In genomic region chr8:121082218-121083092, GRCm38 (mm10) we compare ENCODE assay signal across 9 mouse cellular contexts. TPM values are rescaled to one million over a fixed set of nuclear protein-coding genes. Genes with fewer than 3 reads are reported as not detected.
DNase-seq lines count a peak whose midpoint lies in the region; ATAC-seq and TF ChIP-seq lines count a peak whose summit lies in the region.
"Had no signal": no experiment of that assay in that cellular context is flagged by ENCODE, and none has a peak within 500 bp of the region (broad histone marks: within the 10 kb centered on the region; RNA-seq: fewer than 3 reads in every experiment).

No protein-coding gene starts in this region.

- peak overlapping the region; percentile 26; the same call in 1 of the 2 replicates for H3K4me2 ChIP-seq in forebrain, embryonic 11.5 days (ENCODE audit: low read depth, low read length, severe bottlenecking)
- H3K4me2 ChIP-seq in limb, embryonic 14.5 days (replicated peaks; ENCODE audit: low read depth, low read length, severe bottlenecking): peak overlapping the region; percentile 99

- H3K4me1 ChIP-seq in forebrain, embryonic 11.5 days (replicated peaks; ENCODE audit: control insufficient read depth, insufficient read depth, low read length): peaks cover 12% of the 10 kb centered on the region; the same call in 1 of the 2 replicates
- peaks cover 12% of the 10 kb centered on the region for H3K4me1 ChIP-seq in limb, embryonic 14.5 days (ENCODE audit: control insufficient read depth, insufficient read depth, low read length)
- H3K4me1 ChIP-seq in olfactory bulb, adult 2 months (ENCODE audit: control insufficient read depth, insufficient read depth, low read length): peaks cover 20% of the 10 kb centered on the region

- under 1% methylated on average over 54 of the region's 57 CpGs for WGBS in forebrain, embryonic 11.5 days
- WGBS in limb, embryonic 14.5 days: 1% methylated on average over 47 of the region's 57 CpGs
- 2% methylated on average over 57 of the region's 57 CpGs for WGBS in olfactory bulb, adult 2 months

- peak overlapping the region; percentile 55 for H3K4me3 ChIP-seq in layer of hippocampus, adult 2 months
- peak overlapping the region; percentile 36; the same call in 1 of the 2 replicates for H3K4me3 ChIP-seq in forebrain, embryonic 11.5 days (ENCODE audit: low read depth, low read length)
- peak overlapping the region; percentile 56 for H3K4me3 ChIP-seq in limb, embryonic 14.5 days (replicated peaks; ENCODE audit: low read length)
- peak overlapping the region; percentile 0; the same call in 1 of the 2 replicates for H3K4me3 ChIP-seq in olfactory bulb, adult 2 months (ENCODE audit: insufficient read depth, low read depth, low read length)

- no peak for TF ChIP-seq CTCF in layer of hippocampus, adult 2 months (conservative IDR thresholded peaks at IDR 0.05)
- TF ChIP-seq CTCF in olfactory bulb, adult 2 months (IDR thresholded peaks at IDR 0.05; ENCODE audit: insufficient read depth, low read depth, low read length): no peak

- H3K9ac ChIP-seq in forebrain, embryonic 11.5 days (ENCODE audit: low read length): no peak overlapping the region
- H3K9ac ChIP-seq in limb, embryonic 14.5 days (ENCODE audit: low read depth, low read length, severe bottlenecking): no peak overlapping the region

- no peak overlapping the region; the same call in 1 of the 2 replicates for H3K27ac ChIP-seq in layer of hippocampus, adult 2 months
- H3K27ac ChIP-seq in forebrain, embryonic 11.5 days (ENCODE audit: low read depth, low read length): no peak overlapping the region
- no peak overlapping the region for H3K27ac ChIP-seq in limb, embryonic 14.5 days (replicated peaks; ENCODE audit: low read depth, low read length)
- no peak overlapping the region for H3K27ac ChIP-seq in olfactory bulb, adult 2 months (ENCODE audit: insufficient read depth, low read depth, low read length)

- ATAC-seq in forebrain, embryonic 11.5 days (replicated peaks; ENCODE audit: low FRiP score): no peak
- no peak for ATAC-seq in limb, embryonic 14.5 days (ENCODE audit: low FRiP score, low read depth)

- no peaks in the 10 kb centered on the region for H3K36me3 ChIP-seq in forebrain, embryonic 11.5 days (ENCODE audit: control insufficient read depth, insufficient read depth, low read length)
- no peaks in the 10 kb centered on the region for H3K36me3 ChIP-seq in limb, embryonic 14.5 days (ENCODE audit: control insufficient read depth, insufficient read depth, low read length)

- H3K27me3 ChIP-seq in forebrain, embryonic 11.5 days (ENCODE audit: control insufficient read depth, insufficient read depth, low read length): peaks cover 99% of the 10 kb centered on the region
- H3K27me3 ChIP-seq in limb, embryonic 14.5 days (ENCODE audit: control insufficient read depth, insufficient read depth, low read length): peaks cover 98% of the 10 kb centered on the region

- H3K9me3 ChIP-seq in forebrain, embryonic 11.5 days (ENCODE audit: control insufficient read depth, low read length): no peaks in the 10 kb centered on the region
- H3K9me3 ChIP-seq in limb, embryonic 14.5 days (ENCODE audit: control insufficient read depth, low read length): no peaks in the 10 kb centered on the region
- H3K9me3 ChIP-seq: megakaryocyte, embryonic 14.5 days had no signal

- no peak for DNase-seq in layer of hippocampus, adult 2 months (ENCODE audit: low spot score in 2 of 2)
- DNase-seq in layer of hippocampus, adult 9-11 months: no peak
- DNase-seq in forebrain, embryonic 11.5 days (ENCODE audit: low spot score): no peak
- no peak for DNase-seq in limb, embryonic 14.5 days (ENCODE audit: low spot score)
- DNase-seq in spleen, postnatal 14 days (ENCODE audit: low spot score in 2 of 2): no peak
- no peak for DNase-seq in testis, postnatal 14 days (ENCODE audit: low spot score)
- DNase-seq in MN1 (ENCODE audit: low spot score): no peak

- no peak for TF ChIP-seq POLR2A in limb, embryonic 14.5 days (IDR thresholded peaks at IDR 0.05; ENCODE audit: borderline replicate concordance, extremely low read depth, insufficient read depth, insufficient read length)
- TF ChIP-seq POLR2A in olfactory bulb, adult 2 months (IDR thresholded peaks at IDR 0.05; ENCODE audit: insufficient read depth, low read depth, low read length): no peak

RNA-seq across cellular contexts. Expression of gene Foxf1, which starts 1.7 kb away (rescaled TPM):
- total RNA-seq in layer of hippocampus, adult 2 months (2021): under 1 TPM; 0.49 to 0.71 TPM
- polyA plus RNA-seq in forebrain, embryonic 11.5 days (2014; fragmentation: Nextera tagmentation; extraction: Ambion mirVana): 0.17 and 0.91 TPM in 2 replicates
- polyA plus RNA-seq in limb, embryonic 14.5 days (2012; rRNA removed): 0.54 and 1.00 TPM in 2 replicates
- 0.15 and 0.28 TPM in 2 replicates for polyA plus RNA-seq in limb, embryonic 14.5 days (2014; fragmentation: Nextera tagmentation; extraction: Ambion mirVana)
- not detected in 2 replicates for polyA plus RNA-seq in olfactory bulb, adult 2 months (2012; ENCODE audit: insufficient read depth, insufficient read length, low replicate concordance, missing spikeins)

RNA-seq across cellular contexts. Expression of gene Mthfsd, which starts 25.7 kb away (rescaled TPM):
- 10 to 100 TPM; 38.8 to 46.1 TPM for total RNA-seq in layer of hippocampus, adult 2 months (2021)
- polyA plus RNA-seq in forebrain, embryonic 11.5 days (2014; fragmentation: Nextera tagmentation; extraction: Ambion mirVana): 52.8 and 58.7 TPM in 2 replicates
- polyA plus RNA-seq in limb, embryonic 14.5 days (2012; rRNA removed): 120 and 122 TPM in 2 replicates
- 59.9 and 62.8 TPM in 2 replicates for polyA plus RNA-seq in limb, embryonic 14.5 days (2014; fragmentation: Nextera tagmentation; extraction: Ambion mirVana)
- polyA plus RNA-seq in olfactory bulb, adult 2 months (2012; ENCODE audit: insufficient read depth, insufficient read length, low replicate concordance, missing spikeins): not detected in 2 replicates

RNA-seq across cellular contexts. Expression of gene Foxc2, which starts 33.5 kb away (rescaled TPM):
- total RNA-seq in layer of hippocampus, adult 2 months (2021): 1 to 10 TPM; 1.0 to 1.1 TPM
- 6.1 and 6.3 TPM in 2 replicates for polyA plus RNA-seq in forebrain, embryonic 11.5 days (2014; fragmentation: Nextera tagmentation; extraction: Ambion mirVana)
- polyA plus RNA-seq in limb, embryonic 14.5 days (2012; rRNA removed): 14.3 and 24.4 TPM in 2 replicates
- polyA plus RNA-seq in limb, embryonic 14.5 days (2014; fragmentation: Nextera tagmentation; extraction: Ambion mirVana): 9.7 and 12.5 TPM in 2 replicates
- polyA plus RNA-seq in olfactory bulb, adult 2 months (2012; ENCODE audit: insufficient read depth, insufficient read length, low replicate concordance, missing spikeins): not detected in 2 replicates

RNA-seq across cellular contexts. Expression of gene Foxl1, which starts 45.3 kb away (rescaled TPM):
- under 1 TPM in 1 of 2 experiments, not detected in 1; 0.13 TPM for total RNA-seq in layer of hippocampus, adult 2 months (2021)
- polyA plus RNA-seq in forebrain, embryonic 11.5 days (2014; fragmentation: Nextera tagmentation; extraction: Ambion mirVana): 0.39 and 0.81 TPM in 2 replicates
- 0.40 and 0.72 TPM in 2 replicates for polyA plus RNA-seq in limb, embryonic 14.5 days (2012; rRNA removed)
- polyA plus RNA-seq in limb, embryonic 14.5 days (2014; fragmentation: Nextera tagmentation; extraction: Ambion mirVana): 0.18 and 0.28 TPM in 2 replicates
- polyA plus RNA-seq in olfactory bulb, adult 2 months (2012; ENCODE audit: insufficient read depth, insufficient read length, low replicate concordance, missing spikeins): not detected in 2 replicates

Comparison
In these comparisons a context has a peak if more than half of its experiments do, and no peak if none do; other contexts are left out.
1. H3K4me3 ChIP-seq: peak in every context shown above with its lines; median percentile 56 in limb, embryonic 14.5 days; 55 in layer of hippocampus, adult 2 months; 36 in forebrain, embryonic 11.5 days; 0 in olfactory bulb, adult 2 months.